Mouse (Mus musculus) heart, adult 2 months (tissue): ENCODE data around the gene Olfr390.

Source experiments
- CTCF ChIP-seq: fragments of 200-600 bp; IDR thresholded peaks from 2 replicates; pipeline ENCODE4 v1.8.1; 2022; ENCODE audit warnings: antibody characterized with exemption, mild to moderate bottlenecking, moderate library complexity
- POLR2A ChIP-seq: fragments of 200-500 bp; IDR thresholded peaks from 2 replicates; pipeline ENCODE4 v1.6.1; 2011; ENCODE audit warnings: mild to moderate bottlenecking, low read depth, low read length, control low read depth; ENCODE audit not compliant: insufficient read depth

- TF ChIP-seq CTCF (no peak), POLR2A (no peak)
Observed at GRCm38 (mm10) chr11:73782664-73783063, at the start of gene Olfr390.
